ENCODE assay signal across 8 mouse cellular contexts in genomic region chr10:67187001-67187453, GRCm38 (mm10).
DNase-seq lines count a peak whose midpoint lies in the region; ATAC-seq and TF ChIP-seq lines count a peak whose summit lies in the region.

No protein-coding gene starts in this region.

- no peak for ATAC-seq in embryonic facial prominence, embryonic 13.5 days (ENCODE audit: insufficient number of reproducible peaks, insufficient read depth, low FRiP score, low TSS enrichment, low read depth)
- ATAC-seq in hindbrain, embryonic 11.5 days (ENCODE audit: low FRiP score): no peak
- ATAC-seq in liver, postnatal 0 days: no peak
- no peak; the same call in 1 of the 2 replicates for ATAC-seq in monocyte, adult 5-6 weeks (replicated peaks; ENCODE audit: insufficient number of reproducible peaks, low FRiP score, low TSS enrichment, poor library complexity, severe bottlenecking)

- TF ChIP-seq POLR2A in spleen, adult 2 months (IDR thresholded peaks at IDR 0.05; ENCODE audit: low read depth, low read length): no peak

- H3K4me2 ChIP-seq in embryonic facial prominence, embryonic 13.5 days: peak overlapping the region; percentile 70
- H3K4me2 ChIP-seq in hindbrain, embryonic 11.5 days (replicated peaks; ENCODE audit: low read depth, low read length): peak overlapping the region; percentile 33
- peak overlapping the region; percentile 83 for H3K4me2 ChIP-seq in liver, postnatal 0 days (ENCODE audit: low read depth, low read length)

- TF ChIP-seq EP300 in liver, postnatal 0 days (IDR thresholded peaks at IDR 0.05; ENCODE audit: low read depth): no peak

- H3K27me3 ChIP-seq in spleen, adult 2 months (ENCODE audit: control insufficient read depth, insufficient read depth, low read length): no peaks in the 10 kb centered on the region
- no peaks in the 10 kb centered on the region for H3K27me3 ChIP-seq in embryonic facial prominence, embryonic 13.5 days
- no peaks in the 10 kb centered on the region for H3K27me3 ChIP-seq in hindbrain, embryonic 11.5 days (ENCODE audit: control insufficient read depth, insufficient read depth, low read length)
- H3K27me3 ChIP-seq in liver, postnatal 0 days (ENCODE audit: insufficient read depth, low read length): no peaks in the 10 kb centered on the region

- peak overlapping the region; percentile 80 for H3K27ac ChIP-seq in spleen, adult 2 months (ENCODE audit: insufficient read depth, low read length)
- peak overlapping the region; percentile 94 for H3K27ac ChIP-seq in embryonic facial prominence, embryonic 13.5 days
- no peak overlapping the region; the same call in 1 of the 2 replicates for H3K27ac ChIP-seq in hindbrain, embryonic 11.5 days (ENCODE audit: low read depth, low read length)
- H3K27ac ChIP-seq in liver, postnatal 0 days (ENCODE audit: low read depth): peak overlapping the region; percentile 97

- peaks cover 3% of the 10 kb centered on the region for H3K36me3 ChIP-seq in spleen, adult 2 months (ENCODE audit: control insufficient read depth, insufficient read depth, low read length)
- peaks cover 3% of the 10 kb centered on the region for H3K36me3 ChIP-seq in embryonic facial prominence, embryonic 13.5 days
- no peaks in the 10 kb centered on the region for H3K36me3 ChIP-seq in hindbrain, embryonic 11.5 days (ENCODE audit: control insufficient read depth, insufficient read depth, low read length)
- peaks cover 7% of the 10 kb centered on the region for H3K36me3 ChIP-seq in liver, postnatal 0 days (replicated peaks; ENCODE audit: insufficient read depth, low read length)

- H3K9me3 ChIP-seq in embryonic facial prominence, embryonic 13.5 days: no peaks in the 10 kb centered on the region
- no peaks in the 10 kb centered on the region for H3K9me3 ChIP-seq in hindbrain, embryonic 11.5 days (ENCODE audit: control insufficient read depth, low read length)
- no peaks in the 10 kb centered on the region for H3K9me3 ChIP-seq in liver, postnatal 0 days (ENCODE audit: low read length)

- DNase-seq in spleen, adult 2 months (ENCODE audit: low read depth in 1 of 2, low spot score in 2 of 2): no peak
- DNase-seq in spleen, adult 18-20 months: no peak
- peak; percentile 49 for DNase-seq in hindbrain, embryonic 11.5 days (ENCODE audit: low spot score)
- DNase-seq in liver, postnatal 0 days: no peak
- peak; percentile 27 for DNase-seq in retina, postnatal 1 day
- no peak for DNase-seq in frontal cortex, postnatal 36 days (ENCODE audit: low spot score in 2 of 2)

- H3K4me3 ChIP-seq in spleen, adult 2 months (ENCODE audit: extremely low read depth, insufficient read depth, insufficient read length): peak overlapping the region; percentile 54
- H3K4me3 ChIP-seq in embryonic facial prominence, embryonic 13.5 days: peak overlapping the region; percentile 52
- peak overlapping the region; percentile 43 for H3K4me3 ChIP-seq in hindbrain, embryonic 11.5 days (ENCODE audit: low read depth, low read length)
- peak overlapping the region; percentile 73 for H3K4me3 ChIP-seq in liver, postnatal 0 days (ENCODE audit: low read depth, low read length)

- TF ChIP-seq CTCF in spleen, adult 2 months (IDR thresholded peaks at IDR 0.05; ENCODE audit: extremely low read depth, insufficient read depth, insufficient read length, insufficient replicate concordance): no peak
- no peak for TF ChIP-seq CTCF in liver, postnatal 0 days (IDR thresholded peaks at IDR 0.05; ENCODE audit: low read depth)

- peak overlapping the region; percentile 59 for H3K9ac ChIP-seq in embryonic facial prominence, embryonic 13.5 days
- no peak overlapping the region; the same call in 1 of the 2 replicates for H3K9ac ChIP-seq in hindbrain, embryonic 11.5 days (ENCODE audit: low read depth, low read length)
- peak overlapping the region; percentile 78 for H3K9ac ChIP-seq in liver, postnatal 0 days (replicated peaks)

- WGBS in spleen, adult 2 months: 0% methylated on average over 5 of the region's 5 CpGs
- under 1% methylated on average over 5 of the region's 5 CpGs for WGBS in embryonic facial prominence, embryonic 13.5 days
- 8% methylated on average over 5 of the region's 5 CpGs for WGBS in hindbrain, embryonic 11.5 days
- 4% methylated on average over 5 of the region's 5 CpGs for WGBS in liver, postnatal 0 days (ENCODE audit: insufficient replicate concordance)

- peaks cover 4% of the 10 kb centered on the region; the same call in 1 of the 2 replicates for H3K4me1 ChIP-seq in spleen, adult 2 months (ENCODE audit: control insufficient read depth, insufficient read depth, insufficient read length)
- H3K4me1 ChIP-seq in embryonic facial prominence, embryonic 13.5 days: peaks cover 32% of the 10 kb centered on the region
- no peaks in the 10 kb centered on the region for H3K4me1 ChIP-seq in hindbrain, embryonic 11.5 days (replicated peaks; ENCODE audit: control insufficient read depth, insufficient read depth, low read length)
- H3K4me1 ChIP-seq in liver, postnatal 0 days (ENCODE audit: insufficient read depth): peaks cover 22% of the 10 kb centered on the region

Comparison
In these comparisons a context has a peak if more than half of its experiments do, and no peak if none do; other contexts are left out.
1. DNase-seq: peak in hindbrain, embryonic 11.5 days (single experiment) and retina, postnatal 1 day (single experiment); none in spleen, adult 2 months (0 of 2), spleen, adult 18-20 months (0 of 2), liver, postnatal 0 days (single experiment) and frontal cortex, postnatal 36 days (0 of 2).
2. H3K4me2 ChIP-seq: peak in every context shown above with its lines; median percentile 83 in liver, postnatal 0 days; 70 in embryonic facial prominence, embryonic 13.5 days; 33 in hindbrain, embryonic 11.5 days.
3. Peak in every context shown above with its lines, with median percentiles within 50 percentile points of each other: H3K4me3 ChIP-seq.